Mouse (Mus musculus) kidney, adult 8-10 months (tissue): Measurements from ENCODE around the gene Catsper4.

Experiments used
- DNase-seq, 2 experiments: peaks; one replicate each; pipeline ENCODE4 v3.0.0; 2022

The Catsper4 gene

DNA sequence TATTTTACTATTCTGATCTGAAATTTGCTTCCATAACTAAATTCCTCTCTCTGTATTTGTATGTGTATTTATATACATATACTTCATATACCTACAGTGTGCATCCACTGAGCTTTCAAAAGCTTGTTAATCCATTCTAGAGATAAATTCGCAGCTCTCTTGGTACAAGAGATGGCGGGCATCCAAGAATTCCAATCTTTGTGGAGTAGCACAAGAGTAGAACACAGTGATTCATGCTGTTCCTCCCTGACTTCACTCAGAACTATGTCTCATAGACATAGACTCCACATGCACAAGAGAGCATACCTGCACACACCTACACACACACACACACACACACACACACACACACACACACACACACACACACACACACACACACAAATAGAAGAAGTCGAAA, 54.8 kb downstream of the Catsper4 start:
- DNase-seq: no peak

DNA sequence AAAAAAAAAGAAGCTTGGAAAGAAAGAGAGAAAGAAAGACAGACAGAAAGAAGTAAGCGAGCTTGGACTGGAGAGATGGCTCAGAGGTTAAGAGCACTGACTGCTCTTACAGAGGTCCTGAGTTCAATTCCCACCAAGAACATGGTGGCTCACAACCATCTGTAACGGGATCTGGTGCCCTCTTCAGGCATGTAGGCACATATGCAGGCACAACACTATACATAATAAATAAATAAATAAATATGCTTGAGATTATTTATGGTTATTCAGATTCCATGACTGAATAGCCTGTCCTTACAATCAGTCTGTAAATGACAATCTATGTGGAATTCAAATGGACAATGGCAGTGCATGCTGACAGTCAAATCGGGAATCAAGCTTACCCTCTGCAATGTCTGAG, 60.3 kb downstream of the Catsper4 start:
- DNase-seq: no peak

DNA sequence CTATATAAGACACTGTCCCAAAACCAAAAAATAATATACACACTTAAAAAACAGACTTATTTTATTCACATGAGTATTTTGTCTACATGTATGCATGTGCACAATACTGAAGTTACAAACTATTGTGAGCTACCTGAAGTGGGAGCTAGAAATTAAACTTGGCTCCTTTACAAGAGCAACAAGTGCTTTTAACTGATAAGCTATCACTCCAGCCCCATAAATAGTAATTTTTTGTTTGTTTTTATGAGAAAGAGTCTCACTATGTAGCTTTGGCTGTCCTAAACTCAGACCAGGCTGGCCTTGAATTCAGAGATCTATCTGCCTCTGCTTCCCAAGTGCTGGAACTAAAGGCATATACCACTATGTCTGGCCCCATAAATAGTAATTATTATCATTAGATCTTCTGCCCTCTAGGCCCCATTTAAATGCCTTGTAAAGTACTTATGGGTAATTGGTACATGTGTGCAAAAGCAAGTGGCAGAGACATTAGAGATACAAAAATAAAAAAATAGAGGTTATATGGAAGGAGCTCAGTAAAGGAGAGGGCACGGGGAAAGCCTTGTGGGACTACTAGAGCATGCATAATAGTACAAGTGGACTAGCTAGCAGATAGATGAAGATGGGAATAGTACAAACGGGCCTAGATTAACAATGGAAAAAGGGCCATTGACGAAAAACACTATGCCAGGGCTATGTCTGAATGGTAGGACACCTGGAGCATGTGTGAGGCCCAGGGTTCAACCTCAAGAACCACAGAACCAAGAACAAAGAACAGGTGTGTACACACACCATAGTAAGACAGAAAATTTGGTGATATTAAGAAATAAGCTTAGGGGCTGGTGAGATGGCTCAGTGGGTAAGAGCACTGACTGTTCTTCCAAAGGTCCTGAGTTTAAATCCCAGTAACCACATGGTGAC, 61.4 kb downstream of the Catsper4 start:
- DNase-seq: no peak

DNA sequence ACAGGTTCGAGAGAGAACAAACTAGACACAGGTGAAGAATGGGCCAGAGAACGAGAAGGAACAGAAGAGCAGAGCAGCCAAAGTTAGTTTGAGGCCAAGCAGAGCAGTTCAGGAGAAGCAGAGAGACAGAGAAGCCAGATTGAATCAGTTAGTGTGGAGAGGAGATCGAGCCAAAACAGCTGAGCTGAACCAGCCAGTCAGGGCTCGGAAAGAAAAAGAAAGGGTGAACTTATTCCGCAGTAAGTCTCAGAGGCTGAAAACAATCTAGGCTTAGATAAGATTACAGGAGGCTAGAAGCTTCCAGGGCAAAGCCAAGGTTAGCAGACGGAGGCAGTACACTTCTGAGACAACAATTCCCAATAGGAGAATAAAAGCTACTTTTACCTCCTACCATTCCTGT, 62.2 kb downstream of the Catsper4 start:
- DNase-seq: no peak

DNA sequence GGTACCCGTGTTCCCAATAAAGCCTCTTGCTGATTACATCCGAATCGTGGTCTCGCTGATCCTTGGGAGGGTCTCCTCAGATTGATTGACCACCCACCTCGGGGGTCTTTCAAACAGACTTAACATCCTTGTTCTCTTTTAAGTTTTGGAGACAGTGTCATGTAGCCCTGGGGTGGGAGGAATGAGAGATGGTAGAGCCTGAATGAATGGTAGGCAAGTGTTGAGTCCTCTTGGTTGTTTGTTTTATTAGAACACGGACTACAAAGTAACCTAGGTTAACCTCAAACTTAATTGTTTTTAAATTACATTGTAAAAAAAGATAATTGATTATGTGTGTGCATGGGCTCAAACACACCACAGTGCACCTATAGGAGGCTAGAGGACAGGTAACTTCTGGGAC, 62.6 kb downstream of the Catsper4 start:
- no peak for DNase-seq
